Mouse (Mus musculus) heart, postnatal 0 days (tissue): ENCODE results near the gene Arl4a.

Source experiments
- CTCF ChIP-seq: IDR thresholded peaks from 2 replicates; pipeline ENCODE4 v1.5.1; 2016; ENCODE audit warnings: antibody characterized with exemption, control low read depth, low read depth
- EP300 ChIP-seq: IDR thresholded peaks from 2 replicates; pipeline ENCODE4 v1.6.1; 2016; ENCODE audit warnings: antibody characterized with exemption, low read depth

DNA sequence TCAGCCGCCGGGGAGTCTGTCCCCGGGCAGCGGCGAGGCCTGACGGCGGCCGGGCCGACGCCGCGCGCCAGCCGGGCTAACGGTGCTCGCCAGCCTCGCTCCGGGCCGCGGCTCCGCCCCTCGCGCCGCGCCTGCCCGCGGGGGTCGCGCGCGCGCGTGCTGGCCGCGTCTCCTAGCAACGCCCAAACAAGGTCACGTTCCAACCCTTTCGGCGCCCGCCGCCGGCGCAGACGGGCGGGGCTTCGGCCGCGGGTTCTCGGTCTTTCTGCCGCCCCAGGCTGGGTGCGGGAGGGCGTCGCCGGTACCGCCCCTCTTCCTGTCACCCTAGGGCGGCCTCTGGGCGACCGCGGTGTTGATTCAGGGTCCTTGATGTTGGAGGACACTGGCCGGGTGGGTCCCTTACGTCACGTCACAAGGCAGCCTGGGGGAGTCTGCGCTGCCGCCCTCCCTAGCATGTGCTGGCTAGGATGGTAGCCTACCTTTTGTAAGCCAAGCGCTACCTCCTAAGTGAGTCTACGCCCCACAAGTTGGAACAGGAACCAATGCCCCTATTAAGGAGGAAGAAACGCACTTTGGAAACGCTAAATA lies at the start of gene Arl4a:
- TF ChIP-seq CTCF (no peak), EP300 (0 out of 2 replicates have a peak, but pooled peaks have one; percentile 29)
